Mouse (Mus musculus): Measurements from ENCODE around the gene Akap6. TPM values are rescaled to one million over a fixed set of nuclear protein-coding genes. Genes with fewer than 3 reads are reported as not detected.

The Akap6 gene
- total and polyA plus RNA-seq, 3 experiments: not detected

GRCm38 (mm10) chr12:52835914-52836546 is 136.8 kb downstream of the Akap6 start:
- DNase-seq (ENCODE audit: low read depth, low spot score): no peak
- Histone ChIP-seq H3K27ac (ENCODE audit: control insufficient read depth, low read depth, low read length) (no peak overlapping the region), H3K36me3 (ENCODE audit: control insufficient read depth in 1 of 2, insufficient read depth in 2 of 2, low read length in 2 of 2) (no peaks in the 10 kb centered on the region), H3K9me3 (replicated peaks; ENCODE audit: insufficient read depth, low read length) (no peaks in the 10 kb centered on the region), H3K79me2 (ENCODE audit: control insufficient read depth, insufficient read depth, low read length, poor library complexity) (no peaks in the 10 kb centered on the region), H3K4me1 (ENCODE audit: control insufficient read depth in 1 of 2, insufficient read depth in 2 of 2, low read length in 2 of 2) (no peaks in the 10 kb centered on the region; a peak in 1 of 4 replicates), H3K27me3 (ENCODE audit: control insufficient read depth in 1 of 2, insufficient read depth in 2 of 2, low read length in 2 of 2) (no peaks in the 10 kb centered on the region; a peak in 2 of 4 replicates), H3K4me3 (ENCODE audit: control insufficient read depth in 1 of 2, insufficient read depth in 1 of 2, low read depth in 2 of 2, low read length in 2 of 2) (no peak overlapping the region), H3K9ac (ENCODE audit: control insufficient read depth, low read depth, low read length, poor library complexity, severe bottlenecking) (no peak overlapping the region)
- TF ChIP-seq JUND (IDR thresholded peaks at IDR 0.05; ENCODE audit: low read depth, low read length): no peak

DNA sequence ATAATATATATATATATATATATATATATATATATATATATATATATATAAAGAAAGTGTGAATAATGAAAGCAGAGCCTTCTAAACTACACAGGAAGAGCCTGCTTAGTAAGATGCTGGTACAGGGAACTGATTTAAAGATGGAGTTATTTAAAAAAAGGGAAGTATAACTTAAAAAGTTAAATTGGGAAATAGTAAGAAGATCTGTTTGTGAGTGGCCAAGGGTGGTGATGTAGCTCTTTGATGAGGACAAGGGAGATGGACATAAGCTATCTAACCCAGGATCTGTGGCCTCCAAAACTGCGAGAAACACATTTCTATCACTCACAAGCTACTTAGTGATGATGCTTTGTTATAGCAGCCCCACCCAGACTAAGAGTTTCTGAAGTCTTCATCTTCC is 146.8 kb downstream of the Akap6 start:
- no peak overlapping the region for H3K27ac ChIP-seq (ENCODE audit: control insufficient read depth, low read depth, low read length)

DNA sequence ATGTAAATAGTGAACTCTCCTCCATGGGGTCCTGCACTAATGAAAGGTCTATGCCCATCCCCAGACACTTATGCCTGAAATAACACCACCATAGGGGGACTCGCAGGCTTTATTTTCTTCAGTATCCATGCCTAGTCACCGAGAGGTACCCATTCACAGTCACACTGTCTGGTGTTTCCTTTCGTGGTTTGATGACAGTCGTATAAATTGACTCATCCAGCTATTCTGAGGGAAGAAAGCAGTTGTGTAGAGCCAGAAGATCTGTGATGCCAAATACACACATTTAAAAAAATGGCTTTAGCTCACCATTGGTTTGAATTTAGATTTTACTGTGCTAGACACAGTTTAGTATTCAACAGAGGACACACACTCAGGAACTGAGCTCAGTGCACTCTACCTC is 147.8 kb downstream of the Akap6 start:
- Histone ChIP-seq H3K36me3 (ENCODE audit: control insufficient read depth in 1 of 2, insufficient read depth in 2 of 2, low read length in 2 of 2) (no peaks in the 10 kb centered on the region), H3K9me3 (replicated peaks; ENCODE audit: insufficient read depth, low read length) (no peaks in the 10 kb centered on the region), H3K27me3 (ENCODE audit: control insufficient read depth in 1 of 2, insufficient read depth in 2 of 2, low read length in 2 of 2) (peaks cover 0 to 1% of the 10 kb centered on the region in 2 experiments), H3K4me1 (ENCODE audit: control insufficient read depth in 1 of 2, insufficient read depth in 2 of 2, low read length in 2 of 2) (no peaks in the 10 kb centered on the region), H3K9ac (ENCODE audit: control insufficient read depth, low read depth, low read length, poor library complexity, severe bottlenecking) (no peak overlapping the region), H3K27ac (ENCODE audit: control insufficient read depth, low read depth, low read length) (no peak overlapping the region), H3K79me2 (ENCODE audit: control insufficient read depth, insufficient read depth, low read length, poor library complexity) (no peaks in the 10 kb centered on the region), H3K4me3 (ENCODE audit: control insufficient read depth in 1 of 2, insufficient read depth in 1 of 2, low read depth in 2 of 2, low read length in 2 of 2) (no peak overlapping the region)
- no peak for TF ChIP-seq HCFC1 (IDR thresholded peaks at IDR 0.05; ENCODE audit: low read depth, low read length)
- TF ChIP-seq NELFE (IDR thresholded peaks at IDR 0.05; ENCODE audit: low read depth, low read length): no peak
- no peak for TF ChIP-seq MAZ (IDR thresholded peaks at IDR 0.05; ENCODE audit: low read depth, low read length)
- TF ChIP-seq CHD1 (IDR thresholded peaks at IDR 0.05; ENCODE audit: low read depth, low read length): no peak
- TF ChIP-seq NRF1 (IDR thresholded peaks at IDR 0.05; ENCODE audit: insufficient read depth, low read depth, low read length, poor library complexity, severe bottlenecking): no peak
- TF ChIP-seq CTCF (IDR thresholded peaks at IDR 0.05 in 2 of 3, conservative IDR thresholded peaks at IDR 0.05 in 1 of 3; ENCODE audit: control insufficient read depth in 1 of 3, insufficient read depth in 1 of 3, low read depth in 2 of 3, low read length in 3 of 3, poor library complexity in 1 of 3, severe bottlenecking in 1 of 3): no peak
- TF ChIP-seq RCOR1 (IDR thresholded peaks at IDR 0.05; ENCODE audit: low read depth, low read length): no peak
- no peak for TF ChIP-seq GATA1 (IDR thresholded peaks at IDR 0.05; ENCODE audit: low read depth, low read length)
- no peak for TF ChIP-seq USF2 (IDR thresholded peaks at IDR 0.05; ENCODE audit: borderline replicate concordance in 1 of 2, insufficient read depth in 1 of 2, low read depth in 1 of 2, low read length in 2 of 2)
- TF ChIP-seq MXI1 (IDR thresholded peaks at IDR 0.05; ENCODE audit: low read depth, low read length): no peak
- TF ChIP-seq UBTF (IDR thresholded peaks at IDR 0.05; ENCODE audit: borderline replicate concordance, insufficient read depth, low read depth, low read length): no peak
- no peak for TF ChIP-seq E2F4 (IDR thresholded peaks at IDR 0.05; ENCODE audit: borderline replicate concordance, low read depth, low read length)
- TF ChIP-seq ETS1 (IDR thresholded peaks at IDR 0.05; ENCODE audit: low read depth, low read length): no peak
- no peak for TF ChIP-seq ZKSCAN1 (IDR thresholded peaks at IDR 0.05; ENCODE audit: low read depth, low read length)
- no peak for TF ChIP-seq BHLHE40 (IDR thresholded peaks at IDR 0.05; ENCODE audit: borderline replicate concordance, low read depth, low read length)
- no peak for TF ChIP-seq MEF2A (IDR thresholded peaks at IDR 0.05; ENCODE audit: extremely low read depth, insufficient replicate concordance, low read depth, low read length, poor library complexity, severe bottlenecking)
- no peak for TF ChIP-seq RAD21 (IDR thresholded peaks at IDR 0.05; ENCODE audit: low read depth, low read length)
- no peak for DNase-seq (ENCODE audit: low read depth, low spot score)

More for the DNA sequence above, 146.8 kb downstream of the Akap6 start:
- DNase-seq (ENCODE audit: low read depth, low spot score): no peak
- Histone ChIP-seq H3K4me1 (ENCODE audit: control insufficient read depth in 1 of 2, insufficient read depth in 2 of 2, low read length in 2 of 2) (no peaks in the 10 kb centered on the region), H3K9ac (ENCODE audit: control insufficient read depth, low read depth, low read length, poor library complexity, severe bottlenecking) (no peak overlapping the region), H3K79me2 (ENCODE audit: control insufficient read depth, insufficient read depth, low read length, poor library complexity) (no peaks in the 10 kb centered on the region), H3K36me3 (ENCODE audit: control insufficient read depth in 1 of 2, insufficient read depth in 2 of 2, low read length in 2 of 2) (no peaks in the 10 kb centered on the region), H3K9me3 (replicated peaks; ENCODE audit: insufficient read depth, low read length) (no peaks in the 10 kb centered on the region), H3K4me3 (ENCODE audit: control insufficient read depth in 1 of 2, insufficient read depth in 1 of 2, low read depth in 2 of 2, low read length in 2 of 2) (no peak overlapping the region), H3K27me3 (ENCODE audit: control insufficient read depth in 1 of 2, insufficient read depth in 2 of 2, low read length in 2 of 2) (peaks cover 0 to 2% of the 10 kb centered on the region in 2 experiments; a peak in 2 of 4 replicates)
- TF ChIP-seq GATA1 (IDR thresholded peaks at IDR 0.05; ENCODE audit: low read depth, low read length) (no peak), CHD2 (IDR thresholded peaks at IDR 0.05; ENCODE audit: low read length) (no peak), MXI1 (IDR thresholded peaks at IDR 0.05; ENCODE audit: low read depth, low read length) (no peak), JUND (IDR thresholded peaks at IDR 0.05; ENCODE audit: low read depth, low read length) (no peak), ZC3H11A (IDR thresholded peaks at IDR 0.05; ENCODE audit: low read depth, low read length) (no peak), HCFC1 (IDR thresholded peaks at IDR 0.05; ENCODE audit: low read depth, low read length) (no peak), E2F4 (IDR thresholded peaks at IDR 0.05; ENCODE audit: borderline replicate concordance, low read depth, low read length) (no peak), EP300 (IDR thresholded peaks at IDR 0.05; ENCODE audit: low read depth in 1 of 2, low read length in 2 of 2) (no peak), UBTF (IDR thresholded peaks at IDR 0.05; ENCODE audit: borderline replicate concordance, insufficient read depth, low read depth, low read length) (no peak), TAL1 (IDR thresholded peaks at IDR 0.05; ENCODE audit: low read length) (no peak), POLR2A (IDR thresholded peaks at IDR 0.05; ENCODE audit: control insufficient read depth in 1 of 2, insufficient read depth in 1 of 2, low read depth in 1 of 2, low read length in 2 of 2, poor library complexity in 1 of 2) (no peak), ELF1 (IDR thresholded peaks at IDR 0.05; ENCODE audit: low read depth, low read length) (no peak), MYB (IDR thresholded peaks at IDR 0.05; ENCODE audit: low read depth, low read length) (no peak), RAD21 (IDR thresholded peaks at IDR 0.05; ENCODE audit: low read depth, low read length) (no peak), GABPA (IDR thresholded peaks at IDR 0.05; ENCODE audit: low read depth, low read length) (no peak), USF1 (IDR thresholded peaks at IDR 0.05; ENCODE audit: low read depth, low read length) (no peak)
